Mouse (Mus musculus) cerebellum, adult (tissue): Measurements from ENCODE around the gene Tes.

Experiments used
- ATAC-seq: cut with Nextera tagmentation; 2 replicates; pipeline ENCODE4 v1.9.2; 2017; ENCODE audit warnings: mild to moderate bottlenecking, moderate library complexity, mixed read lengths; ENCODE audit not compliant: insufficient number of reproducible peaks, low FRiP score, low TSS enrichment

The Tes gene

GRCm38 (mm10) chr6:17151071-17151715 is 86.2 kb downstream of the Tes start:
- no peak for ATAC-seq

- ATAC-seq: no peak
Observed at GRCm38 (mm10) chr6:17152551-17152950, 87.6 kb downstream of the Tes start.
